Mouse (Mus musculus) ES-E14 (cell line): ENCODE data around the gene C1d.

Experiments used
- MAFK ChIP-seq: IDR thresholded peaks from 2 replicates; pipeline ENCODE4 v1.6.1; 2014; ENCODE audit warnings: mild to moderate bottlenecking, low read depth, low read length, inconsistent platforms; ENCODE audit not compliant: insufficient read depth
- ZC3H11A ChIP-seq: IDR thresholded peaks from 2 replicates; pipeline ENCODE4 v1.6.1; 2012; ENCODE audit warnings: low read depth, mild to moderate bottlenecking, inconsistent platforms, low read length, borderline replicate concordance
- ZNF384 ChIP-seq: IDR thresholded peaks from 2 replicates; pipeline ENCODE4 v1.6.1; 2012; ENCODE audit warnings: low read depth, low read length, inconsistent platforms

- TF ChIP-seq MAFK (no peak), ZC3H11A (no peak), ZNF384 (no peak)
Observed at GRCm38 (mm10) chr11:17268801-17269200, 11.4 kb downstream of the C1d start.
